Mouse (Mus musculus) spleen, adult 2 months (tissue): Measurements from ENCODE around the gene Anks4b. TPM values are rescaled to one million over a fixed set of nuclear protein-coding genes. Genes with fewer than 3 reads are reported as not detected.

Source experiments
- DNase-seq, 2 experiments: peaks; one replicate each; pipeline versions ENCODE4 v3.0.0 to v3.0.0-alpha.2; 2012 to 2021; ENCODE audit warnings: low spot score in 2 of 2, low read depth in 1 of 2
- H3K27ac ChIP-seq: fragments of 200-500 bp; 2 replicates; pipeline ENCODE4 v1.5.1; 2012; ENCODE audit warnings: low read length, inconsistent platforms; ENCODE audit not compliant: insufficient read depth
- H3K27me3 ChIP-seq: fragments of 200-500 bp; 2 replicates; pipeline ENCODE4 v1.6.1; 2012; ENCODE audit warnings: mild to moderate bottlenecking, moderate library complexity, low read length, inconsistent platforms; ENCODE audit not compliant: control insufficient read depth, insufficient read depth
- H3K36me3 ChIP-seq: fragments of 200-500 bp; 2 replicates; pipeline ENCODE4 v1.6.1; 2012; ENCODE audit warnings: mild to moderate bottlenecking, low read length, inconsistent platforms; ENCODE audit not compliant: control insufficient read depth, insufficient read depth
- H3K4me1 ChIP-seq: fragments of 200-500 bp; 2 replicates; pipeline ENCODE4 v1.6.1; 2011; ENCODE audit warnings: inconsistent platforms; ENCODE audit not compliant: control insufficient read depth, insufficient read depth, insufficient read length
- H3K4me3 ChIP-seq: fragments of 200-500 bp; 2 replicates; pipeline ENCODE4 v1.5.1; 2011; ENCODE audit warnings: mild to moderate bottlenecking, inconsistent platforms; ENCODE audit not compliant: insufficient read depth, insufficient read length; ENCODE audit errors: extremely low read depth
- CTCF ChIP-seq: fragments of 200-500 bp; IDR thresholded peaks from 2 replicates; pipeline ENCODE4 v1.5.1; 2011; ENCODE audit warnings: mild to moderate bottlenecking, inconsistent platforms; ENCODE audit not compliant: insufficient read depth, insufficient read length, insufficient replicate concordance; ENCODE audit errors: extremely low read depth
- POLR2A ChIP-seq: fragments of 200-500 bp; IDR thresholded peaks from 2 replicates; pipeline ENCODE4 v1.6.1; 2011; ENCODE audit warnings: low read depth, low read length, inconsistent platforms
- WGBS: fragments of 180-500 bp; shearing (Covaris S2); methylation state at CpG from one replicate; pipeline ENCODE4 v1.1.7; 2018; 5-methylcytosine and 5-hydroxymethylcytosine counted together
- polyA plus RNA-seq: library from polyadenylated mRNA; depleted of rRNA; stranded (reverse); fragments of >200 nt; gene quantifications from 2 replicates; pipeline ENCODE4 v1.2.3, GENCODE M21; 2012

Gene Anks4b
- polyA plus RNA-seq, 1 experiment, result not detected

GRCm38 (mm10) chr7:120188946-120189345 is 15.3 kb downstream of the Anks4b start:
- H3K27me3 ChIP-seq, result no peaks in the 10 kb centered on the region
- H3K27ac ChIP-seq, result no peak overlapping the region
- H3K4me3 ChIP-seq, result no peak overlapping the region
- no peaks in the 10 kb centered on the region for H3K36me3 ChIP-seq
- no peak for DNase-seq
- no peaks in the 10 kb centered on the region for H3K4me1 ChIP-seq
- TF ChIP-seq POLR2A, result no peak
- TF ChIP-seq CTCF, result no peak
- 90% methylated on average over 5 of the region's 5 CpGs for WGBS

DNA sequence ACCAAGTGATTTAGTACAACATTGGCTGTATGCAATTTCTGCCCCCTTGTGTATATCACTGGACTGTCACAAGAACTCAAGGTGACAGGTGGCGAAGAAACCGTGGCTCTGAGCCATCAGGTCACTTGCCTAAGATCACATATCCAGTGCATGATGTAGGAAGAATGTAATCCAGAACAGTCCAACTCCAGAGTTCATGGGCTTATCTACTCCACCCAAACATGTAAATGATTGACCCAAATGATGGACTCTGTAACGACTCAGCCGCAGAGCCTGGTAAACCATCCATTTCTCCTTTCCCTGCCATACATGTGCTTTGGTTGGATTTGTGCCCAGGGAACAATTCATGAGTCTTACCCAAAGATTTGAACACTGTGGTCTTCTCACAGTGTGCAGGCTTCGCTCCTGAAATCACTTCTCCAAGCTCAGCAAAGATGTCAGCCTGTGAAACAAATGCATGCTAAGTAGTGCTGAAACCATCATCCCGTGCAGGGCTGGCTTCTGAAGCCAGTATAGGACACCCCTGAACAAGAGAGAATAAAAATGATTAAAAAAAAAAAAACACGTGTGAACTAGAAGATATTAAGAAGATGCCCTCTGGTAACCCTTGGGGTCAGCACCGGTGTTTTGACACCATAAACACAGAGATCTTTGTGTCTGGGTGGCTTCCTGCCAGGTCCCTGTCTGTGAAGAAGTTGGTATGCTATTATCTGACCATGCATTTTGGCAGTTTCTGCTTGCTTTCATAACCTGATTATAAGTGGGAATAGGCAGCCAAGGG is 15.9 kb downstream of the Anks4b start:
- Histone ChIP-seq H3K4me3 (no peak overlapping the region), H3K27me3 (no peaks in the 10 kb centered on the region), H3K27ac (no peak overlapping the region), H3K36me3 (no peaks in the 10 kb centered on the region), H3K4me1 (no peaks in the 10 kb centered on the region)
- DNase-seq, result no peak
- 78% methylated on average over 8 of the region's 8 CpGs for WGBS
- no peak for TF ChIP-seq CTCF
- TF ChIP-seq POLR2A, result no peak

DNA sequence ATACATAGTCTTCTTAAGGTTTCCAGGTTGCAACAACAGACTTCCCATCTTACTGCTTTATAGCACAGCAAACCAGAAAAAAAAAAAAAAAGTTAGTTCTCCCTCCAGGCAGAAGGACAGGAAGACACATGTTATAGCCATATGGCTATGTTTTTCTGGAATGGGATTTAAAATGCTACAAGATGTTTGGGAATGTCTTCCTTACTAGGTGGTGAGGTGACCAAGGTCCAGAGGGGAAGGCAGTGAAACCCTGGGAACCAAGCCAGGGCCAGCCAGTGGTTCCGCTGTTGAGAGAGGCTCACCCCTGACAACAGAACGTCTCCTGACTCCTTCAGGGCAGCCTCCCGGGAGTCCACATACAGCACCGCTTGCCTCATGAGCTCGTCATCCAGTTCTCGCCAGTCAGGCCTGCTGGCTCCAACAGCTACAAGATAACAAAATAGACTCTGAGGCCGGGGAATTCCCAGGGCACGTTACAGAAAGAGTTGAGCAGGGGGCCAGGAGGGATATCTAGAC is 16.6 kb downstream of the Anks4b start:
- no peak for DNase-seq
- Histone ChIP-seq H3K4me3 (no peak overlapping the region), H3K4me1 (no peaks in the 10 kb centered on the region), H3K36me3 (no peaks in the 10 kb centered on the region), H3K27me3 (no peaks in the 10 kb centered on the region), H3K27ac (no peak overlapping the region)
- TF ChIP-seq POLR2A (no peak), CTCF (no peak)
- 88% methylated on average over 8 of the region's 8 CpGs for WGBS

- no peaks in the 10 kb centered on the region for H3K36me3 ChIP-seq
- no peak for DNase-seq
- 60% methylated on average over 3 of the region's 3 CpGs for WGBS
- H3K4me1 ChIP-seq, result no peaks in the 10 kb centered on the region
- no peak for TF ChIP-seq POLR2A
- TF ChIP-seq CTCF, result no peak
- H3K4me3 ChIP-seq, result no peak overlapping the region
- no peaks in the 10 kb centered on the region for H3K27me3 ChIP-seq
- no peak overlapping the region for H3K27ac ChIP-seq
Observed at GRCm38 (mm10) chr7:120192207-120192606, 18.5 kb downstream of the Anks4b start.

- no peak for DNase-seq
- no peak overlapping the region for H3K4me3 ChIP-seq
- no peak for TF ChIP-seq CTCF
- no peak for TF ChIP-seq POLR2A
- no peaks in the 10 kb centered on the region for H3K4me1 ChIP-seq
- 82% methylated on average over 6 of the region's 6 CpGs for WGBS
- H3K27me3 ChIP-seq, result no peaks in the 10 kb centered on the region
- no peak overlapping the region for H3K27ac ChIP-seq
- no peaks in the 10 kb centered on the region for H3K36me3 ChIP-seq
Observed at GRCm38 (mm10) chr7:120192816-120193215, 19.2 kb downstream of the Anks4b start.

DNA sequence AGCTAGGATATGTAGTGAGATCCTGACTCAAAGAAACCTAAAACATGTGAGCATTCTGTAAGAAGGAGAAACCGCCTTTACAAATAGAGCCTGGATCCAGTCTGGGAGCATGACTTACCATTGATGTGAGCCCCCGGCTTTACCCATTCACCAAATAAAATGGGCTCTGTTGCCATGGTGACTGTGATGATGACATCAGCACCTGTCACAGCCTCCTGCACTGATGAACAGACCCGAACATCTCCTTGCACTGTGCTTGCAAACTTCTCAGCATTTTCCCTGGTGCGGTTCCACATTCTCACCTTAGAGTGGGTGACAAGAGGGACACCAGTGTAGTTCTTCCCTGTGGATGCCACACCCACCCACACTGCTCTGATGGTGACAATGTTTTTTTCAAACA is 21.5 kb downstream of the Anks4b start:
- H3K4me1 ChIP-seq, result no peaks in the 10 kb centered on the region
- DNase-seq, result no peak
- H3K27ac ChIP-seq, result no peak overlapping the region
- TF ChIP-seq POLR2A (no peak), CTCF (no peak)
- H3K27me3 ChIP-seq, result no peaks in the 10 kb centered on the region
- no peak overlapping the region for H3K4me3 ChIP-seq
- WGBS, result 84% methylated on average over 4 of the region's 4 CpGs
- no peaks in the 10 kb centered on the region for H3K36me3 ChIP-seq

GRCm38 (mm10) chr7:120201231-120201744 is 27.6 kb downstream of the Anks4b start:
- Histone ChIP-seq H3K36me3 (no peaks in the 10 kb centered on the region), H3K27ac (no peak overlapping the region), H3K4me1 (no peaks in the 10 kb centered on the region), H3K4me3 (no peak overlapping the region), H3K27me3 (no peaks in the 10 kb centered on the region)
- no peak for DNase-seq
- WGBS, result 8% methylated on average over 14 of the region's 14 CpGs
- TF ChIP-seq POLR2A, result no peak
- TF ChIP-seq CTCF, result no peak
